Mouse (Mus musculus) lung, embryonic 15.5 days (tissue): ENCODE results near the gene Unc13a. TPM values are rescaled to one million over a fixed set of nuclear protein-coding genes. Genes with fewer than 3 reads are reported as not detected.
"Not testable (repeated sequence)": the region's sequence is repeated elsewhere in the genome, so short reads cannot be mapped to it uniquely, and the experiment has no call there.

Source experiments
- ATAC-seq: fragments of 200-750 bp; cut with Nextera tagmentation; 2 replicates; pipeline ENCODE4 v1.8.0; 2017; ENCODE audit warnings: moderate number of reproducible peaks, borderline replicate concordance; ENCODE audit not compliant: low FRiP score, low TSS enrichment; ENCODE audit errors: extremely low read depth
- H3K27ac ChIP-seq: fragments of 300-500 bp; sonication (generic); 2 replicates; pipeline ENCODE4 v1.5.1; 2015; ENCODE audit warnings: moderate library complexity, mild to moderate bottlenecking, inconsistent platforms
- H3K27me3 ChIP-seq: fragments of 300-500 bp; sonication (generic); 2 replicates; pipeline ENCODE4 v1.6.1; 2015; ENCODE audit warnings: inconsistent platforms
- H3K36me3 ChIP-seq: fragments of 300-500 bp; sonication (generic); 2 replicates; pipeline ENCODE4 v1.6.1; 2015; ENCODE audit warnings: inconsistent platforms
- H3K4me1 ChIP-seq: fragments of 300-500 bp; sonication (generic); 2 replicates; pipeline ENCODE4 v1.6.1; 2015; ENCODE audit warnings: inconsistent platforms
- H3K4me2 ChIP-seq: fragments of 300-500 bp; sonication (generic); 2 replicates; pipeline ENCODE4 v1.6.1; 2015; ENCODE audit warnings: inconsistent platforms, mild to moderate bottlenecking, moderate library complexity
- H3K4me3 ChIP-seq: fragments of 300-500 bp; sonication (generic); 2 replicates; pipeline ENCODE4 v1.5.1; 2015; ENCODE audit warnings: mild to moderate bottlenecking, inconsistent platforms
- H3K9ac ChIP-seq: fragments of 300-500 bp; sonication (generic); 2 replicates; pipeline ENCODE4 v1.6.1; 2015; ENCODE audit warnings: inconsistent platforms
- H3K9me3 ChIP-seq: fragments of 300-500 bp; sonication (generic); 2 replicates; pipeline ENCODE4 v1.6.1; 2016; ENCODE audit warnings: inconsistent platforms
- WGBS: fragments of 180-500 bp; shearing (Covaris S2); methylation state at CpG from one replicate; pipeline ENCODE4 v1.1.7; 2015; 5-methylcytosine and 5-hydroxymethylcytosine counted together
- polyA plus RNA-seq: library from polyadenylated mRNA; unstranded; fragments of >200 nt; fragmentation: Nextera tagmentation; extraction: Ambion mirVana; gene quantifications from 2 replicates; pipeline ENCODE4 v1.2.1, GENCODE M21; 2015

Unc13a gene
- polyA plus RNA-seq, 1 experiment from 2014 or later: 0.66 TPM

DNA sequence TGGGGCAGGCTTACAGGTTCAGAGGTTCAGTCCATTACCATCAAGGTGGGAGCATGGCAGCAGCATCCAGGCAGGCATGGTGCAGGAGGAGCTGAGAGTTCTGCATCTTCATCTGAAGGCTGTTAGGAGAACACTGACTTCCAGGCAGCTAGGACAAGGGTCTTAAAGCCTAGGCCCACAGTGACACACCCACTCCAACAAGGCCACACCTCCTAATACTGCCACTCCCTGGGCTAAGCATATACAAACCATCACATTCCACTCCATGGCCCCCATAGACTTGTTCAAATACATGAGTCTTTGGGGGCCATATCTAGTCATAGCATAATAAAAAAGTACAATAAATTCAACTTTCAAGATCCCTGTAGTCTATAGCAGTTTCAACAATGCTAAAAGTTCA lies 31.8 kb upstream of the Unc13a start:
- not testable (repeated sequence) for H3K4me1 ChIP-seq, H3K9ac ChIP-seq, ATAC-seq, H3K36me3 ChIP-seq, H3K9me3 ChIP-seq, H3K4me3 ChIP-seq, H3K27ac ChIP-seq, H3K4me2 ChIP-seq
- H3K27me3 ChIP-seq: peaks cover 68% of the 10 kb centered on the region

GRCm38 (mm10) chr8:71702923-71703322 lies 31.4 kb upstream of the Unc13a start:
- H3K27me3 ChIP-seq: peaks cover 66% of the 10 kb centered on the region
- WGBS: 70% methylated on average over 3 of the region's 3 CpGs
- H3K4me3 ChIP-seq: no peak overlapping the region
- H3K9ac ChIP-seq: no peak overlapping the region
- H3K9me3 ChIP-seq: no peaks in the 10 kb centered on the region
- H3K27ac ChIP-seq: no peak overlapping the region
- no peaks in the 10 kb centered on the region for H3K36me3 ChIP-seq
- H3K4me1 ChIP-seq: peaks cover 7% of the 10 kb centered on the region
- no peak for ATAC-seq
- no peak overlapping the region for H3K4me2 ChIP-seq

DNA sequence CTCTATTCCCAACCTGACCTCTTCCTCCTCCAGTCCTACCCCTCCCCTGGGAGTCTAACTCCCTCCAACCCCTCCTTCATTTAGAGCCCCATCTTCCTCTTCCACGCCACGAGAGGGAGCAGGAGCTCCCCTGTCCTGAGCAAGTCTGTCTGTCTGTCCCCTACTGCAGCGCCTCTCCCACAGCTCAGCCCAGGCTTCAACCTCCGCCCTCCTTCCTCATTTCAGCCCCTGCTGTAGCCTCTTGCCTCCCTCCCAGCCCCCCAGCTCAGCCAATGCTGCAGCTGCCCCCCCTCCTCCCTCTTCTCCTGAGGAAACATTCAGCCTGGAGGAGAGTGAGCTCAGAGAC lies 30.5 kb upstream of the Unc13a start:
- H3K9ac ChIP-seq: no peak overlapping the region
- no peak overlapping the region for H3K4me3 ChIP-seq
- no peaks in the 10 kb centered on the region for H3K36me3 ChIP-seq
- H3K4me2 ChIP-seq: no peak overlapping the region
- H3K4me1 ChIP-seq: peaks cover 7% of the 10 kb centered on the region
- ATAC-seq: no peak
- 34% methylated on average over 4 of the region's 4 CpGs for WGBS
- peaks cover 60% of the 10 kb centered on the region for H3K27me3 ChIP-seq
- no peak overlapping the region for H3K27ac ChIP-seq
- H3K9me3 ChIP-seq: no peaks in the 10 kb centered on the region

- peaks cover 62% of the 10 kb centered on the region for H3K27me3 ChIP-seq
- no peaks in the 10 kb centered on the region for H3K36me3 ChIP-seq
- ATAC-seq: 0 out of 2 replicates have a peak, but pooled peaks have one; percentile 25
- peak within 1 kb of the TSS; percentile 31 for H3K4me3 ChIP-seq
- H3K27ac ChIP-seq: no peak within 1 kb of the TSS
- peaks cover 7% of the 10 kb centered on the region for H3K4me1 ChIP-seq
- no peak within 1 kb of the TSS for H3K9ac ChIP-seq
- no peaks in the 10 kb centered on the region for H3K9me3 ChIP-seq
- WGBS: 12% methylated on average over 33 of the region's 34 CpGs
- H3K4me2 ChIP-seq: peak within 1 kb of the TSS; percentile 59
These were observed 30.0 kb upstream of the Unc13a start, which contains the start of gene B3gnt3 for GRCm38 (mm10) chr8:71701414-71702086. B3gnt3 (minus strand) TSS chr8:71701789.

DNA sequence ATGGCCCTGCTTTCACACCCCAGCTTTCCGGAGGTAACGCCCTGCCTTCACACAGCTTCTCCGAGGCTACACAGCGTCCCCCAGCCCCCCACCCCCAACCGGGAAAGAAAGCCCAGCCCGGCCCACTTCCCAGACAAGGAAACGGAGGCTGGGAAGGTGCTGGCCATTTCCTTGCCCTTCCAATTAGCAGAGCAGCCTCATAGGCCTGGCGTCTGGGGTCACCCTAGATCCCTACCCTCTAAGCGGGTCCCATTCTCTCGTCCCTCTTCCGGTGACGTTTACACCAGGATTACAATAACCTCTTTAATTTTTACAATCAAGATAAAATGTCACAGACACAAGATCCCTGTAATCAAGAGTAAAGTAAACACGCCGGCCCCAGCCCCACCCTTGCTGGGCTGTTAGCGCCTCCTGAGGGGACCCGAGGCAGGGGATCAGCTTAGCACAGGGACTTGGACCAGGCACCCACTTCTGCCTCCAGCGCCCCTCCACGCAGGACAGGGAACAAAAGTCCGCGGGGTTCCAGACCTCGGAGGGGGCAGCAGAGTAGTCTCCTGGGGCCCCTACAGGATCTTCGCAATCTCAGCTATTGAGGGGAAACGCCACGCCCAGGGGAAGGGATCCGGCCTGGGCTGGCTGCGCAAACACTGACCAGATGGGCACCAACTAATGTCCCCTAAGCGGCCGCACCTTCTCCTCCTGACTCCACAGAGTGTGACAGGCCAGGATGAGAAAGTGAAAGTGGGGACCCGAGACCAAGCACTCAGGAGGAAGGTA lies 29.1 kb upstream of the Unc13a start:
- Histone ChIP-seq H3K4me3 (peak overlapping the region; percentile 31), H3K9ac (no peak overlapping the region), H3K9me3 (no peaks in the 10 kb centered on the region), H3K27ac (no peak overlapping the region), H3K4me2 (peak overlapping the region; percentile 59), H3K27me3 (peaks cover 66% of the 10 kb centered on the region), H3K36me3 (no peaks in the 10 kb centered on the region), H3K4me1 (peaks cover 7% of the 10 kb centered on the region)
- ATAC-seq: peak; percentile 20; the same call in 1 of the 2 replicates
- WGBS: 4% methylated on average over 29 of the region's 29 CpGs

GRCm38 (mm10) chr8:71695456-71695855 lies 23.9 kb upstream of the Unc13a start:
- not testable (repeated sequence) for H3K27ac ChIP-seq, H3K4me3 ChIP-seq, H3K9ac ChIP-seq, H3K4me2 ChIP-seq, ATAC-seq, H3K36me3 ChIP-seq, H3K9me3 ChIP-seq
- WGBS: 62% methylated on average over 12 of the region's 12 CpGs
- Histone ChIP-seq H3K27me3 (peaks cover 73% of the 10 kb centered on the region), H3K4me1 (peaks cover 10% of the 10 kb centered on the region)

DNA sequence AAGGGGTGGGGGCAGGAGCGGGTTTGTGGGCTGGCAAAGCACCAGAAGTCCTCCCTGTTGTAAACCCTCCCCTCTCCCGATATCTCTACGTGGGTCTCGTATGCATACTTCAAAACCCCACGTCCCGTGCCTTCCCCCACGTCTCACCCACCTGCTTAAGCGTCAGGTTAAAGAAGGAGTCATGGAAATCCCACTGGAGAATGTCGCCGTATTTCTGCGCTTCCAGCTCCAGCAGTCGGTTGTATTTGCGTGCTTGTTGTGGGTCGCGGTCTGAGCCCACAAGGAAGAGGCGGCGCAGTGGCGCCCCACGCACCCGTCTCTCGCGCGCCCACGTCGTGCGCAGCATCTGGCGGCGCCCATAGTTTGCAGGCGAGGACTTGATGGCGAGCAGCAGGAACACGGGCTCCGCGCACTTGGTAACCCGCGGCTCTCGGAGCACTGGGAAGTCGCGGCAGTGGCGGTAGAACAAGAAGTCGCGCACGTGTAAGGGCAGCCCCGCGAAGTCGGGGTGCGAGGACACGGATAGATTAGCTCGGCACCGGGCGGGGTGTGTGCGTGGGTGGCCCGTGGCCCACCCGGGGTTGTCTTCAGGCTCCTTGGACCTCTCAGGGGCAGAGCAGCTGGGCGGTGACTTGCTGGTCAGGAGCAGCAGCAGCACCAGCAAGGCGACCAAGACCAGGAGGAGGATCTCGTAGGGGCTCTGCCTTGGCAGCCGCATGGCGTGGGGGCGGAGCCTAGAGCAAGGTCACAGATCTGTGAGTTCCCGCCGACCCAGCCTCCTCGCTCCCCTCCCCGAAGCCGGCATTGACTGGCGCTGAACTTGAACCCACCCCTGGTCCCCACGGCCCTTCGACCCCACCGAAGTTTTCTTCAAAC lies 21.8 kb upstream of the Unc13a start:
- no peaks in the 10 kb centered on the region for H3K36me3 ChIP-seq
- peaks cover 9% of the 10 kb centered on the region; the same call in 1 of the 2 replicates for H3K4me1 ChIP-seq
- 9% methylated on average over 68 of the region's 68 CpGs for WGBS
- ATAC-seq: no peak
- peaks cover 84% of the 10 kb centered on the region for H3K27me3 ChIP-seq
- peak overlapping the region; percentile 17; the same call in 1 of the 2 replicates for H3K4me2 ChIP-seq
- no peak overlapping the region for H3K9ac ChIP-seq
- H3K9me3 ChIP-seq: no peaks in the 10 kb centered on the region
- peak overlapping the region; percentile 17 for H3K4me3 ChIP-seq
- no peak overlapping the region for H3K27ac ChIP-seq

GRCm38 (mm10) chr8:71692509-71692908 lies 21.0 kb upstream of the Unc13a start:
- no peaks in the 10 kb centered on the region for H3K36me3 ChIP-seq
- no peak overlapping the region for H3K27ac ChIP-seq
- no peak overlapping the region for H3K9ac ChIP-seq
- no peak overlapping the region for H3K4me2 ChIP-seq
- H3K27me3 ChIP-seq: peaks cover 93% of the 10 kb centered on the region
- no peak for ATAC-seq
- no peaks in the 10 kb centered on the region for H3K9me3 ChIP-seq
- no peak overlapping the region for H3K4me3 ChIP-seq
- WGBS: 6% methylated on average over 30 of the region's 30 CpGs
- H3K4me1 ChIP-seq: peaks cover 9% of the 10 kb centered on the region; the same call in 1 of the 2 replicates

DNA sequence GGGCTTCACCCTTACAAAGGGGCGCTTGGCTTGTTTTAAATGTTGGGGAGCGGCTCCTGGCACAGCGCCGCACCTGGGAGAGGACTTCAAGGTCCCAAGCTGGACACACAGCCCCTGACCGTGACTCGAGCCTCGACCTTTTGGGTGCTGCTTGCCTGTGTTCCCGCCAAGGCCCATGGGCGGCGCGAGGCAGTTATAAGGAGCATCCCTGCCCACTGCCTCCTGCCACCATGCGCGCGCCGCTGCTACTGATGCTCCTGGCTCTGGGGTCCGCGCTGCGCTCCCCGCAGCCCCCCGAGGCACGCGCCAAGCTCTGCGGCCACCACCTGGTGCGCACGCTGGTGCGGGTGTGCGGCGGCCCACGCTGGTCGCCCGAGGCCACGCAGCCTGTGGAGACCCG lies 17.5 kb upstream of the Unc13a start, which contains the start of gene Insl3:
Insl3 (plus strand) TSS at position 187 of the 400 bp plus-strand sequence.
- WGBS: 11% methylated on average over 33 of the region's 33 CpGs
- Histone ChIP-seq H3K9ac (no peak within 1 kb of the TSS), H3K9me3 (no peaks in the 10 kb centered on the region), H3K36me3 (no peaks in the 10 kb centered on the region), H3K27ac (no peak within 1 kb of the TSS), H3K4me3 (no peak within 1 kb of the TSS), H3K27me3 (peaks cover 100% of the 10 kb centered on the region), H3K4me1 (peaks cover 26% of the 10 kb centered on the region), H3K4me2 (no peak within 1 kb of the TSS)
- ATAC-seq: no peak

DNA sequence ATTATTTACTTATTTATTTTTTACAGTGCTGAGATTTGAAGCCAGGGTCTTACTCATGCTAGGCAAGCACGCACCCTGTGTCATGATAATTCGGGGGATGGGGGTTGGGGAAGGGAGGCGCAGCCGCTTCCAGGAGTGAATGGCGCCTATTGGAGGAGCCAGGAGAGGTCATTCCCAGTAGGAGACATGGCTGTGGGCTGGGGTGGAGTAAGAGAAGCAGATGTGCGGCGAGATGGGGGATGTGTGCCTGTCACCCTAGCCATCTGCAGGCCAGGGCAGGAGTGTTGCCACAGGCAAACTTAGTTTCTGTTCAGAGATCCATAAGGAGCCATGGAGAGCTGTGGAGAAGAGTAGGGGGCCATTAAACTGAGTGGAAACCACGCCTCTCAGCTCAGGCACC lies 16.1 kb upstream of the Unc13a start:
- ATAC-seq: no peak
- WGBS: 10% methylated on average over 8 of the region's 8 CpGs

GRCm38 (mm10) chr8:71686143-71686734 lies 14.7 kb upstream of the Unc13a start:
- H3K36me3 ChIP-seq: no peaks in the 10 kb centered on the region
- peak overlapping the region; percentile 20 for H3K4me3 ChIP-seq
- peak overlapping the region; percentile 50 for H3K4me2 ChIP-seq
- peak; percentile 44 for ATAC-seq
- H3K4me1 ChIP-seq: peaks cover 17% of the 10 kb centered on the region
- no peaks in the 10 kb centered on the region for H3K9me3 ChIP-seq
- peaks cover 100% of the 10 kb centered on the region for H3K27me3 ChIP-seq
- H3K9ac ChIP-seq: no peak overlapping the region
- 4% methylated on average over 23 of the region's 23 CpGs for WGBS
- H3K27ac ChIP-seq: no peak overlapping the region

More for the DNA sequence above, 16.1 kb upstream of the Unc13a start:
- Histone ChIP-seq H3K27ac (no peak overlapping the region), H3K4me2 (no peak overlapping the region), H3K9ac (no peak overlapping the region), H3K4me1 (peaks cover 17% of the 10 kb centered on the region), H3K27me3 (peaks cover 100% of the 10 kb centered on the region), H3K36me3 (no peaks in the 10 kb centered on the region), H3K4me3 (no peak overlapping the region), H3K9me3 (no peaks in the 10 kb centered on the region)
